Mouse (Mus musculus): ENCODE measurements around the gene Fbxo42.

GRCm38 (mm10) chr4:141194553-141194952 is 46.8 kb downstream of the Fbxo42 start:
- TF ChIP-seq E2F4 (IDR thresholded peaks at IDR 0.05; ENCODE audit: borderline replicate concordance, low read depth, low read length) = no peak
- TF ChIP-seq JUND (IDR thresholded peaks at IDR 0.05; ENCODE audit: low read depth, low read length) = no peak
- TF ChIP-seq CTCF (IDR thresholded peaks at IDR 0.05 in 2 of 3, conservative IDR thresholded peaks at IDR 0.05 in 1 of 3; ENCODE audit: control insufficient read depth in 1 of 3, insufficient read depth in 1 of 3, low read depth in 2 of 3, low read length in 3 of 3, poor library complexity in 1 of 3, severe bottlenecking in 1 of 3) = no peak
- TF ChIP-seq POLR2A (IDR thresholded peaks at IDR 0.05; ENCODE audit: control insufficient read depth in 1 of 2, insufficient read depth in 1 of 2, low read depth in 1 of 2, low read length in 2 of 2, poor library complexity in 1 of 2) = no peak
- no peak for TF ChIP-seq EP300 (IDR thresholded peaks at IDR 0.05; ENCODE audit: low read depth in 1 of 2, low read length in 2 of 2)
- TF ChIP-seq NRF1 (IDR thresholded peaks at IDR 0.05; ENCODE audit: insufficient read depth, low read depth, low read length, poor library complexity, severe bottlenecking) = no peak
- no peak for TF ChIP-seq TCF12 (IDR thresholded peaks at IDR 0.05; ENCODE audit: low read depth, low read length)
- TF ChIP-seq RCOR1 (IDR thresholded peaks at IDR 0.05; ENCODE audit: low read depth, low read length) = no peak
- no peak for TF ChIP-seq ZMIZ1 (IDR thresholded peaks at IDR 0.05; ENCODE audit: low read depth, low read length)
